Mouse (Mus musculus) adrenal gland, adult 10 weeks (tissue): Measurements from ENCODE around the gene Myh7. TPM values are rescaled to one million over a fixed set of nuclear protein-coding genes. Genes with fewer than 3 reads are reported as not detected.

ENCODE experiments used
- polyA plus RNA-seq: library from polyadenylated mRNA; stranded (reverse); fragments of 350-450 nt; fragmentation: Illumina TruSeq; extraction: RNeasy Lipid Tissue Mini Kit (QIAGEN cat#74804); gene quantifications from one replicate; pipeline ENCODE4 v1.2.3, GENCODE M21; 2014; ENCODE audit warnings: low read depth, low replicate concordance

Myh7 gene
- not detected for polyA plus RNA-seq

DNA sequence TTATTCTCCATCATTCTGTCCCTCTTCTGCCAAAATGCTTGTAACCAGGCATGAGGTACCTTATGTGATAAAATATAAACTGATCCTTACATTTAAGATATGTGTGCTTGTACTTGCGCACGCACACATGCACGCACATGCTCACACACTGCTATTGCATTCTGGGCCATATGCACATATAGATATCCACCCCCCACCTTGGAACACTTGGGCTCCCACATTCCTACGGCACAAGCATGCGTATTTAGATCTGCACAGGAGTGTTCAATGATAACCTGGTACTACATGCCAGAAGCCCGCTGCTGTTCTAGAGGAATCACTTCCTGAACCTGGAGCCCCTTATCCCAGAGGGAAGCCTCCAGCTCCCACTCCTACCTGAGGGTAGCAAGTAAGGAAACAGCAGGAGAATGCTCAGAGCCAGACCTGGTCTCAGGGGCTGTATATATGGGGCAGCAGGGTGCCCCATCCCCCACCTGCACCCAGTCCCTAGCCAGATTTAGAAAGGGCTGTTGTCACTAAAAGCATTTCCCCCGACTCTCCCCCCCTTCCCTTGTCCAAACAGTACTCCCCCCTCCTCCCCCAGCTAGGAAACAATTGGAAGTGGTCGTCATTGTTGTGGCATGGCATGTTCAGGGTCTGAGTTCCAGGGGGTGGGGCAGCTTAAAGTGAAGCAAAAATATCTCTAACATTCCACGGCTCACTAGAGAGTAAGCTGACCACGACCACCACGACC lies at the start of gene Myh7:
Myh7 (minus strand) TSS at position 491 of the 733 bp plus-strand sequence.

DNA sequence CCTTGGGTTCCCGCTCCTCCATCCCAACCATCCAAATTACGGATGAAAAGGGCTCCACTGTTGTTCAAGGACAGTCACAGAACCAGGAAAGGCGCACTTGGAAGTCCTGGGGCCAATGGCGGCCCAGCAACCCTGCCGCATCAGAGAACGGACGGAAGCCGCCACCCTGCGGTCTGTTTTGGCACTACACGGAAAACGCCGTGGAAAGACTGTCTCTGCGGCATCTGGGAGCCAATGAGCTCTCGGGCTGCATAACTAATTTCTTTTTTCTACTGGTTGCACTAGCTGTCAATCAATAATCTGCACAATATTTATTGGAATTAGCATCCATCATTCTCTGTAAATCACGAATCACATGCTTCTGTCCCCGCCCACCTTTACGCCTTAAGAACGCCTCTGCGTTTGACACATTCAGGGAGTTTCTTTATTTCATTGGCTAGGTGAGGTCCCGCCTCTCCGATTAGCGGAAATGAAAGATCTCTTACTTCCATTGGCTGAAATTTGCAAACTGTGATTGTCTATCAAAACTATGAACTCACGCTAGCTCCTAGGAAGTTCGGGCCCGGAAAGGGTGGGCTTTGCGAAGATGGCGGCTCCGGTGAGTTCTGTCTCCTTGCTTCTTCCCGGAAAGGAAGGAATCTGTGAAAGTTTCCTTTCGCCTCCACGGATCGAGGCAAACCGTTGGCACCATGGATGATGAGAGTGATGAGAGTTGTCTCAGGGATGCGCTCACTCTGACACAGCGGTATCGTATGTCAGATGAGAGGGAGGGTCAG lies 20.8 kb upstream of the Myh7 start, which contains the start of gene Ngdn:
Ngdn (plus strand) TSS at position 464 of the 776 bp plus-strand sequence.

DNA sequence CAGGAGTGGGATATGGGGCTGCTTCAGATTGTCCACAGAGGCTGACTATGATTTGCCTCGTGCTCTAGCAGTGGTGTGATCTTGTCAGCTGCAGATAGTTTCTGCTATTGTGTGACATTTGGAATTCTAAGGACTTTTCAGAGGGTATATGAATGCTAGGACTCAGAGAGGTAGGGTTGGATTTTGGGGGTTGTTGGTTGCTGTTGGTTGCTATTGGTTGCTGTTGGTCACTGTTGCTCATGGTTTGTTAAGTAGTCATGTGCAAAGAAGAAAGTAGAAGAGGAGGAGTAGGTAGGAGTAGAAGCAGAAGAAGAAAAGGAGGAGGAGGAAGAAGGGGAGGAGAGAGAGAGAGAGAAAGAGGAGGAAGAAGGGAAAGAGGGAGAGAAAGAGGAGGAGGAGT lies 17.8 kb downstream of the Myh7 start, which contains the start of gene Gm17428:
Gm17428 (plus strand) TSS at position 301 of the 400 bp plus-strand sequence.

DNA sequence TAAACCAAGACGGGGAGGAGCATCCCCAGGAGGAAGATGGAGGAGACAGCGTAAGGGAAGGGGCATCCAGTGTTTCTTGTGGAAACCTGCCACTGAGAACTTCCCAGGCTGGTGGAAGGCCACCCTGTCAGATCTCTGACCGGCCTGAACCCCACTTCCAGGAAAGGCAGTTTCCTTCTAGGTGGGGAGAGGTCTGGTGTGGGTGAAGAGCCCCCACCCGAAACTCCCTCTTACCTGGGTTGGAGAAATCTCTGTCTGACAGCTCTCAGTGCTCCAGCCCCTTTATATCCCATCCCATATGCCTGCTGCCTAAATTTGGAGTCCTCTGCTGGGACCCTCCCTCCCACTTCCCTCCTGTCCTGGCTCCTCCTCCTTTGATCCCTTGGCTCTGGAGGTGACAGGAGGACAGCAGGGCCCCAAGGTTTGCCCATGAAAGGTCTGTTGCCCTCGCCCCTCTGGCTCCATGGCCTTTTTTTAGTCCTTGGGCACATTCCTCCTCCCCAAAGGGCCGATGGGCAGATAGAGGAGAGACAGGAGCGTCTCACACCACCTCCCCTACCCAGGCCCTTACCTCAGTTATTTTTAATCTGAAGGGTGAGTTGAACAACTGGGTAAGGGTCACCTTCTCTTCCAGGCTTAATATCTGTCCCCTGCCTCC lies 28.0 kb downstream of the Myh7 start, which contains the start of gene Myh6:
Myh6 (minus strand) TSS at position 608 of the 658 bp plus-strand sequence.

DNA sequence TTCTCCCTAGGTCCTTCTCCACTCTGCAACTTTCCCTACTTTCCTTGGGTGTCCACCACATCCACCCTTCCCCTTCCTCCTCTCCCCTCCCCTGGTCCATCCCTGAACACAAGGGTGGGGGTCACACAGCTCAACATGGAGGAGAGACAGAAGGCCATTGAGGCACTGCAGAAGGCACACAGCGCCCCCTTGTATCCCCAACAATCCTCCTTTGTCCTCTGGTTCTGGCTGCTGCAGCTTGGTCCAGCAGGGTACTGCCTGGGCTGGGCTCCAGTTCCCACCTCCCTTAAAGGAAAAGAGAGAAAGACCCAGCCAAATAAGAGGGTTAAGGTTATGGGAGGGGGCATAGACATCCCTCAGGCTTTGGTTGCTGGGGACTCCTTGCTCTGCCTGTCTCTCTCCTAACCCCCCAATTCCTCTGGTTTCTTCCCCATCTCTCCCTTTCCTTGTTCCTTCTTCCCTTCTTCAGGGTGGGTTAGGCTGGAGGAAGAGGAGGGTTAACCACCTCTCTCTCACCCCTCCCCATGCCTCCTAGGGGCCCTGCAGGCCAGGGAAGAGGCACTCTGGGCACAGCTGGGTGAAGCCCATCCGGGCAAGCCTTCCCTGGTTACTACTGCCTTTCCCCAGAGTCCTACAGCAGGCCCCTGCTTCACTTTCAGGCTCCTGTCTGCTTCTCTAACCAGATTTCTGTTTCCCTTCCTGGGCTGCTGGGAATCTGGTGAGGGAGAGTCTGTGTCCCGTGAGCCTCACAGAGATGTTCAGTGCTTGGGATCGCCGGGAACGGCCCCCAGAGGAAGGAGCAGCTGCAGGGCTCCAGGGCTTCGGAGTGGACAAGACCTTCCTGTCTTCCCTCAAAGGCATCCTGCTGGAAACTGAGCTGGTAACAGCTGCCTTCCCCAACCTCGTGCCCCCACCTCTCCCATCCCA lies 58.3 kb downstream of the Myh7 start, which contains the start of gene Cmtm5:
Cmtm5 (plus strand) TSS at position 358 of the 927 bp plus-strand sequence.

DNA sequence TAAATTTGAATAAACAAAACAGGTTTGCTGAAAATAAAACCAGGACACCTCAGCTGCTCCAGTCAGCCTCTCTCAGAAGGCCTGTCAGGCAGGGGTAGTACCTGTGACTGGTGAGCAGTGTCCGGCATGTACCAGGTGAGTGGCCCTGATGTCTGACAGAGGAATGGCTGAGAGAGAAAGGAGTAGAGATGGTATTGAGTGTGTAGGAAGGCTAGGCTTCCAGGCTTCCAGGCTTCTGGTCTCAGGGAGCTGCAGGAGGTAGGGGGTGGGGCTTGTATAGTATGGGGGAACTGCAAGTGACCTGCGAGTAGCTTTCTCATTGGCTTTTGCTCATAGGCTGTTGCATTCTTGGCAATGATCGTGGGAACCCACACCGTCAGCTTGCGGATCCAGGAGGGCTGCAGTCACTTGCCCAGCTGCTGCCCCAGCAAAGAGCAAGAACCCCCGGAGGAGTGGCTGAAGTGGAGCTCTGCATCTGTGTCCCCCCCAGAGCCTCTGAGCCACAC lies 61.7 kb downstream of the Myh7 start, which contains the start of gene Il25:
Il25 (plus strand) TSS at position 51 of the 506 bp plus-strand sequence.

DNA sequence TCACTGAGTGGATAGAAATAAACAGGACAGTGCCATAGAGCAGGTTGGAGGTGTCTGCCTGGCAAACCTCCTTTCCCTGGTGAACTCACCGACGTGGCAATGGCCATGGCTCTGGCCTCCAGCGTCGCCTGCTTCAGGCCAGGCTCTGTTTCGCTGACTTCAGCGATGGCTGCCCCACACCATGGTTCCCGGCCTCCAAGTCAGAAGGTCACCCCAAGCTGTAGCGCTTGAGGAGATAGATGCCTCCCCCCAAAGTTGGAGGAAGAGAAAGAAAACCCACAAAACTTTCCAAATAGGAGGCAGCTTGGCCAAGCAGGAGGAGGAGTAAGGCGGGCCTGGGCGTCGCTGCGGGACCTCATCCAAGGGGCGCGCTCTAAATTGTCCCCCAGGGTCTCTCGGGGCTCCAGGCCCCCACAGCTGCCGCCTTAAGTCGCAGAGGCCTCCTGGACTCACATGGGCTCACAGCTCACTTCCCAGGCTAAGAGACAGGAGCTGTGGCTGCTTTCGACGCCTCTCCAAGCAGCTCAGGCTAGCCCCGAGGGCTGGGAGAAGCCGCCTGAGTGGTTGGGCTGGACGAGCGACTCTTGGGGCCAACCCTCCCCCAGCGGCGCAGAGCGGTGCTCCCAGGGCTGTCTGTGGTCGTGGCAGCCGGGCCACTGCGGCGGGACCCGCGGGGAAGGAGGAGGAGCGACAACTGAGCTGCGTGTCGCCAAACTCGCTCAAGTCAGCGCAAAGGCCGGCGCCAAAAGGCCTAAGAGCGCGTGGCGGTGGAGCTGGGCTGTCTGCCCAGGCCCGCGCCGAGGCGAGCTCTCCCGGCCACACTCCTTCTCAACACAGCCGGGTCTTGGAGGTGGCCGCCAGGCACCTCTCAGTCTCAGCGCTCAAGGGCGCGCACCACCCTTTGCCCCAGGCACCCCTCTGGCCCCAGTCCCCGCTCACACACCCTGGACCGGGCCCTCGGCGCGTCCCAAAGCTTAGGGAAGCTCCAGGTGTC lies 68.8 kb downstream of the Myh7 start, which contains the start of gene Efs:
Efs (minus strand) TSS at position 778 of the 994 bp plus-strand sequence.

Other genes starting within 250 kb of the Myh7 start
- gene Slc7a8, start 212.7 kb downstream of the Myh7 start, polyA plus RNA-seq, result 16.3 TPM
- gene Rnf212b, start 180.5 kb downstream of the Myh7 start, polyA plus RNA-seq, result not detected
- 11.6 TPM for gene Homez, start 123.7 kb downstream of the Myh7 start, polyA plus RNA-seq
- 9.8 TPM for gene Ppp1r3e, start 117.1 kb downstream of the Myh7 start, polyA plus RNA-seq
- gene Bcl2l2, start 111.2 kb downstream of the Myh7 start, polyA plus RNA-seq, result 25.8 TPM
- not detected for gene Gm20521, start 111.2 kb downstream of the Myh7 start, polyA plus RNA-seq
- gene Pabpn1, start 102.1 kb downstream of the Myh7 start, polyA plus RNA-seq, result 49.7 TPM
- gene Slc22a17, start 81.5 kb downstream of the Myh7 start, polyA plus RNA-seq, result 1.6 TPM
- not detected for gene Efs, start 68.5 kb downstream of the Myh7 start, polyA plus RNA-seq
- gene Il25, start 61.9 kb downstream of the Myh7 start, polyA plus RNA-seq, result not detected
- not detected for gene Cmtm5, start 58.4 kb downstream of the Myh7 start, polyA plus RNA-seq
- not detected for gene Myh6, start 27.7 kb downstream of the Myh7 start, polyA plus RNA-seq
- not detected for gene Gm17428, start 17.7 kb downstream of the Myh7 start, polyA plus RNA-seq
- 3.3 TPM for gene Ngdn, start 20.8 kb upstream of the Myh7 start, polyA plus RNA-seq
- gene Zfhx2, start 97.7 kb upstream of the Myh7 start, polyA plus RNA-seq, result 0.99 TPM
- gene Thtpa, start 100.2 kb upstream of the Myh7 start, polyA plus RNA-seq, result 6.7 TPM
- 3.8 TPM for gene Ap1g2, start 112.0 kb upstream of the Myh7 start, polyA plus RNA-seq
- gene Jph4, start 122.3 kb upstream of the Myh7 start, polyA plus RNA-seq, result 1.2 TPM
- gene Dhrs2, start 227.4 kb upstream of the Myh7 start, polyA plus RNA-seq, result not detected